Mouse (Mus musculus): ENCODE results near the gene En1. TPM values are rescaled to one million over a fixed set of nuclear protein-coding genes. Genes with fewer than 3 reads are reported as not detected.

En1 gene
- 0.58 and 0.91 TPM in 2 replicates for polyA plus RNA-seq (2012; ENCODE audit: insufficient read depth, insufficient read length, missing spikeins)

DNA sequence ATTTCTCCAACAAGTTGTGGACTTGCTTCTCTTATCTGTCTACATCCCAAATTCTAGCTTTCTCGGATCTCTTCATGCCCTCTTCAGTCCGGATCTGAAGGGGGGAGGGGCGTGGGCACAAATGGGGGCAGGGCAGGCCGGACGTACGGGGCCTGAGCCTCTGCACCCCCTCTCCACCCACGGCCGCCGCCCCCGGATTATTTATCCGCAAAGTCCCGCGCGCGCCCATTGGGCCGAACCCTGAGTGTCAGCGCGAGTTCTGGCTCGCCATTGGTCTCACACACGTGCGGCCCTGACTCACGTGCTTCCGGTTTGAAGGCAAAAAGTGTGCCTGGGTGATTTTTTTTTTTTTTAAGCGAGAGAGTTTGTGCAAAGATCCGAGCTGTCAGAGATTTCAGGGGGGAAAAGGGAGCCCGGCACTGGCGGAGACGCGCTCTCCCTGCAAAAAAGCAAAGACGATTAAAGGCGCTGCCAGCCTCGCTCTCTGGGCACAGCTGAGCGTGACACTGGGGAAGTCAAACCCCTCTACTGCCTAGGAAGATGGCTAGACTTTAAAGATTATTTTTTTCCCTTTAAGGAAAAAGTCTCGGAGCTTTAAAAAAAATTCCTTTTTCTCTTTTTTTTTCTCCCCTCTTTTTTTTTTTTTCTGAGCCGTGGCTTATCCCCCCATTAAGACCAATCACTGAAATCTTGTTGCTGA, at the start of gene En1:
TSS of gene En1 (plus strand) at position 388 of the 700 bp plus-strand sequence.
- Histone ChIP-seq H3K4me3 (ENCODE audit: insufficient read depth, low read depth, low read length) (peak within 1 kb of the TSS; percentile 58), H3K4me1 (ENCODE audit: control insufficient read depth, insufficient read depth, insufficient read length, low read length) (no peaks in the 10 kb centered on the region), H3K27ac (replicated peaks; ENCODE audit: low read depth, low read length) (no peak within 1 kb of the TSS)

DNA sequence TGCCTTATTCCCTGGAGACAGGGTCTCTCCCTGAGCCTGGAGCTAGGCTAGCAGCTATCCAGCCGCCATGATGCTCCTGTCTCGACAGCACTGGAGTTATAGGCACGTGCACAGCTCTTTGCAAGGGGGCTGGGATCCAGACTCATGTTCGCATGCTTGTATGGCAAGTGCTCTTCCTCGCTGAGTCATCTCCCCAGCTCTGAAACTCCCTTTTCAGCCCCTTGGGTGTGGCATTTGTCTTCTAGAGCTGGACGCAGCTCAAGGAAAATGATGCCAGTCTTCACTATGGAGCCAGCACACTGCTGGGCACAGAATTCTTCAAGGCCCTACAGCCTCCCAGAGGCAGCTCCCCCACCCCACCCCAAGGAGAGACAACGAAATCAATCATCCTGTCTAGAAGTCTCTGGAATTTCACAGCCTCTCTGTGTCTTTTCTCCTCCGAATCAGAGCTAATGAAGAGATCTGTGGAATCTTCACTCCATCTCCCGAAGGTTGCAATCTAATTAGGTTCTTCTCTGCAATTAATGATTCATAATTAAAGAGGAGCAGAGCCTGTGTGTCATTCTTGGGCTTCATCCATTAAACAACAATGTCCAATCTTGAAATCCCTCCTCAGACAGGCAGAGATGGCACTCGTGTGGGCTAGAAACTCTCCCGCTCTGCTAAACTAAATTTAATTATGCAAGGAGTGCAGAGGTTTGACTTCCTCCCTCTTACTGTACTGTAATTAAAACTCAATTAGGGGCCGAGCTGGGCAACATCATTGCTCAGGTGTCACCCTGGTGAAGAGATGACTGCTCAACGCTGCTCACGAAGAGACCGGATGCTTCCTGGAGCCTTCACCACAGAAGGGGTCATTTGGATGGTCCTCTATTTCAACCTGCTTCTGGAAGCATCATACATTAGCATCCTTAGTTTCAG, 45.0 kb upstream of the En1 start:
- no peaks in the 10 kb centered on the region for H3K4me1 ChIP-seq (ENCODE audit: control insufficient read depth, insufficient read depth, insufficient read length, low read length)
- no peak overlapping the region for H3K27ac ChIP-seq (replicated peaks; ENCODE audit: low read depth, low read length)

DNA sequence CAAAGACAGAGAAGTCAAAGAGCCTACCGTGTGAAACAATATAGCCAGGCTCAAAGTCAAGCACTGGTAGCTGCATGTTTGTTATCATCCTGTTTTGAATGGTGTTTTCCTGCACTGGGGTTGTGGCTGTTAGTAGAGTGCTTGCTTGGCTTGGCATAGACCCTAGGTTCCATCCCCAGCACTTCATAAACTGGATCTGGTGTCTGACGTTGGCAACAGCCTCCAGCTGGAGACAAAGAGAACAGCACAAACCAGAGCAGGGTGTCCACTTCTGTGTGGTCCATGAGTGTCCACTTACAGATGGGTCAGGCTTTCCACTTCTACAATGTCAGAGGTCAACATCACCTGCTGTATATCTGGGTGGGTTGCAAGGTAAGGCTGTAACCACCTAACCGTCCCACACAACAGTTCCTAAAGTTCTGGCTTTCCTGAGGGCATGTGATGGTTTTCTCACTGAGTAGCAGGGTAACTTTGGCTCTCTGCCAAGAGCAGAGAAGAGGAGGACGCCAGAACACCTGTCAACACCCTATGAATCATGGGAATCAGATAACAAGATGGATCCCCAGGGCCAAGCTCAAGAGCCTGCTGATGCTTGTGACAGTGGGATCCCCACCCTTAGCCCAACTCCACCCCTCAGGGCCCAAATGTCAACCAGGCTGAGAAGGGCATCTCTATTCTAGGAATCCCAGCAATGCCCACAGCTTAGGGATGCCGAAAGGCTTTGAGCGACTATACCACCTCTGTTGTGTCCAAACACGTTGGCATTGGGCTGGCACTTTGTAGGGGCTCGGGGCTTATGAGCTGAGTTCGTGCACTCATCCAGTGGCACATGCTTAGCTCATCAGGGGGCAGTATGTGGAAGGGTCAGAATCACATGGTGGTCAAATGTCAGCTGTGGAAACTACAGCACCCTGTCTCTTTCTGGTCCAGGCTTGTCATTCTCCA, 43.6 kb upstream of the En1 start:
- Histone ChIP-seq H3K4me3 (ENCODE audit: insufficient read depth, low read depth, low read length) (no peak overlapping the region), H3K27ac (replicated peaks; ENCODE audit: low read depth, low read length) (no peak overlapping the region), H3K4me1 (ENCODE audit: control insufficient read depth, insufficient read depth, insufficient read length, low read length) (no peaks in the 10 kb centered on the region)

More for the DNA sequence above, 45.0 kb upstream of the En1 start:
- no peak overlapping the region for H3K4me3 ChIP-seq (ENCODE audit: insufficient read depth, low read depth, low read length)

DNA sequence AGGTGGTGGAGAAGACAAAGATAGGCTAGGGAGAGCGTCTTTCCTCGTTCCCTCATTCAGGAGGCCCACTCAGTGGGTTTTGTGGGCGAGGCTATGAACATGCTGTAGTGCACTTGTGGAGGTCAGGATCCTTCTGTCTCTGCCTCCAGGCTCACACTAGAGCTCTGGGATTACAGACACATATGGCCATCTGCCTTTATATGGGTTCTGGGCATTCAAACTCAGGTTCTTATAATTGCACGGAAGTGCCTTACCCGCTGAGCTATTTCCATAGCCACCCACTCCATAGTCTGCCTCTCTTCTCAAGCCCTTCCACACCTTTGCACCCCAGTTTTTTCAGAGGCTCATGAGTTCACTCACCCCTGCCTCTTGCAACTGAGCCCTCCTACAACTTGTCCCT, 42.3 kb upstream of the En1 start:
- H3K27ac ChIP-seq (replicated peaks; ENCODE audit: low read depth, low read length), result no peak overlapping the region
- H3K4me1 ChIP-seq (ENCODE audit: control insufficient read depth, insufficient read depth, insufficient read length, low read length), result no peaks in the 10 kb centered on the region
- H3K4me3 ChIP-seq (ENCODE audit: insufficient read depth, low read depth, low read length), result no peak overlapping the region

DNA sequence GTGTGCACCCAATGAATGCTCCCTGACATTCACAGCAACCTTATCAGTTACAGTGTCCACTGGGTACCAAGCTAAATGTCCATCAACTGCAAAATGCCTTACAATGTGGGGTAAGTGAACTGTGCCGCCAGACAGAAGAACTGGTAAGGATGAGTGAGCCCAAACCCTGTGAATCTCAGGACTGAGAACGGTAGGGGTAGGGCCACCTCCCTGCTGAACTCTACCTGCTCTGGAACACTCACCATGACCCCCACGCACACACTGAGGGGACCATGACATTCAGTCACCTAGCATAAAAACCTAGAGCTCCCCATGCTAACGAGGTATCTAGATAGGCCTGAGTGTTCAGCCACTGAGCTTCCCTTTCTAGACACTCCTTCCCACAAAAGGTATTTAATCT, 20.9 kb upstream of the En1 start:
- H3K27ac ChIP-seq (replicated peaks; ENCODE audit: low read depth, low read length), result no peak overlapping the region
- no peaks in the 10 kb centered on the region for H3K4me1 ChIP-seq (ENCODE audit: control insufficient read depth, insufficient read depth, insufficient read length, low read length)
- H3K4me3 ChIP-seq (ENCODE audit: insufficient read depth, low read depth, low read length), result no peak overlapping the region

DNA sequence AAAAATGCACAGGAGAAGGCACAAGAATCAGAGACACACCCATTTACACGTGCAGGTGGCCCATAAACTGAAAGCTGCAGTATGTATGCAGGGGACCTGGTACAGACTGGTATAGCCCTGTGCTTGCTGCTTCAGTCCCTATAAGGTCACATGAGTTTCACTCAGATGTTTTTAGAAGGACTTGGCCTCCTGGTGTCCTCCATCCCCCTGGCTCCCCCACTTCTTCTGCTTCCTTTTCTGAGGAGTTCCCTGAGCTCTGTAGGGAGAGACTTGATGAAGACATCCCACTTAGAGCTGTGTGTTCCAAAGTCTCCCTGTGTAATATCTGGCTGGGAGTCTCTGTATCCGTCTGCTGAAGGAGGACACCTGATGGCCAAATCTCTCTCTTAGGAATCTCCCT, 16.7 kb upstream of the En1 start:
- H3K4me1 ChIP-seq (ENCODE audit: control insufficient read depth, insufficient read depth, insufficient read length, low read length), result no peaks in the 10 kb centered on the region
- H3K4me3 ChIP-seq (ENCODE audit: insufficient read depth, low read depth, low read length), result no peak overlapping the region
- H3K27ac ChIP-seq (replicated peaks; ENCODE audit: low read depth, low read length), result no peak overlapping the region

DNA sequence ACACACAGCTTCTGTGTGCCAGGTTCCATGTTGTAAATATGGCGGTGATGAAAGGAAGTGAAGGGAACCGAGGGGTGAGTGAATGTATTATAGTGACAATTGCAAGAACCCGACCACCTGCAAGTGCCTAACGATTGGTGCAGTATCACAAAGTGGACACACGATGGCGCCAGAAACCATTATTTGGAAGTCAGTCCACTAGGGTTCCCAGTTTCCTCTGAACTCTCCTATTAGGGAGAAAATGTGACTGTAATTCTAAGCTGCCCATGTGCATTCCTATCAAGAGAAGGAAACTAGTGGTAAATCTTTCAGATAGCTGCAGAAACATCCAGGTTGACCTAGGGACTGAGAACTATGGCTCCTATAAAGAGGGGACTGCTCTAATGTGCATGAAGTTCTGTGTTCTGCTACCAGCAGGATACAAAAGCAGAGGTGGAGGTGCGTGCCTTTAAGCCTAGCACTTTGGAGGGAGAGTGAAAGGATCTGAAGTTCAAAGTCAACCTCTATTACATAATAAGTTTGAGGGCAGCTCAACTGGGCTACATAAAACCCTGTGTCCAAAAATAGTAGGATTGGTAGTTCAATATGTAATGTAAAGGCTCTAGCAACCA, 15.6 kb upstream of the En1 start:
- Histone ChIP-seq H3K27ac (replicated peaks; ENCODE audit: low read depth, low read length) (no peak overlapping the region), H3K4me3 (ENCODE audit: insufficient read depth, low read depth, low read length) (no peak overlapping the region), H3K4me1 (ENCODE audit: control insufficient read depth, insufficient read depth, insufficient read length, low read length) (no peaks in the 10 kb centered on the region)

DNA sequence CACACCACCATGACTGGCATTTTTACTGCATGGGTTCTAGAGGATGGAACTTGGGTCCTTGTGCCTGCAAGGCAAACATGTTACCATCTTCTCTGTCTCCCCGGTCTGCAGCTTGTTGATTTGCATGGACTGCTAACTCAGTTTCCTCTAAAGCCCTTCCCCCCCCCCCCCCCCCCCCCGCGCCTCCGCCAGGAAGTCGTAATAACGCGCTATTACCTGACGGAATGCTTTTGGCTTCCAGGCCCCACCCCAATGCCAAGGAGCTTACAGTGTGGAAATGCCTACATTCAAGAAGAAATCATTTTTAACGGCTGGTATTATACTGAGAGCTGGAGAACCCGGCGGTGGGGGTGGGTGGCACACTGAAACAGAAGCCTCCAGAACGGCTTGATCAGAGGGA, 14.8 kb upstream of the En1 start:
- H3K4me1 ChIP-seq (ENCODE audit: control insufficient read depth, insufficient read depth, insufficient read length, low read length), result no peaks in the 10 kb centered on the region
- H3K4me3 ChIP-seq (ENCODE audit: insufficient read depth, low read depth, low read length), result no peak overlapping the region
- H3K27ac ChIP-seq (replicated peaks; ENCODE audit: low read depth, low read length), result no peak overlapping the region

DNA sequence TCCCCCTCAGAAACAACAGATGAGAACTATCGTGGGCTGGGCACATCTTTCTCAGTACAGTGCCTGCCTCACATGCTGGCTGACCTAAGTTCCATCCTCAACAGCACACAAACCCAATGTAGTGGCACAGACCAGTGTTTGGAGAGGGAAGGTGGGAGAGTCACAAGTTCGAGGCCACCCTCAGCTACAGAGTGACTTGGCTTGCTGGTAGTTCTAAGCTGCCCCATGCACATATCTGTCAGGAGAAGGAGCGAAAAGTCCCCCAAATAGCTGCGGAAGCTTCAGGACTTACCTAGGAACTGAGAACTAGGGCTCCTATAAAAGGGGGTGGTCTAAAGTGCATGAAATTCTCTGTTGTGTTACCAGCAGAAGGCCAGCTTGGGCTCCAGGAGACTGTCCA, 14.3 kb upstream of the En1 start:
- Histone ChIP-seq H3K27ac (replicated peaks; ENCODE audit: low read depth, low read length) (no peak overlapping the region), H3K4me3 (ENCODE audit: insufficient read depth, low read depth, low read length) (no peak overlapping the region), H3K4me1 (ENCODE audit: control insufficient read depth, insufficient read depth, insufficient read length, low read length) (no peaks in the 10 kb centered on the region)

DNA sequence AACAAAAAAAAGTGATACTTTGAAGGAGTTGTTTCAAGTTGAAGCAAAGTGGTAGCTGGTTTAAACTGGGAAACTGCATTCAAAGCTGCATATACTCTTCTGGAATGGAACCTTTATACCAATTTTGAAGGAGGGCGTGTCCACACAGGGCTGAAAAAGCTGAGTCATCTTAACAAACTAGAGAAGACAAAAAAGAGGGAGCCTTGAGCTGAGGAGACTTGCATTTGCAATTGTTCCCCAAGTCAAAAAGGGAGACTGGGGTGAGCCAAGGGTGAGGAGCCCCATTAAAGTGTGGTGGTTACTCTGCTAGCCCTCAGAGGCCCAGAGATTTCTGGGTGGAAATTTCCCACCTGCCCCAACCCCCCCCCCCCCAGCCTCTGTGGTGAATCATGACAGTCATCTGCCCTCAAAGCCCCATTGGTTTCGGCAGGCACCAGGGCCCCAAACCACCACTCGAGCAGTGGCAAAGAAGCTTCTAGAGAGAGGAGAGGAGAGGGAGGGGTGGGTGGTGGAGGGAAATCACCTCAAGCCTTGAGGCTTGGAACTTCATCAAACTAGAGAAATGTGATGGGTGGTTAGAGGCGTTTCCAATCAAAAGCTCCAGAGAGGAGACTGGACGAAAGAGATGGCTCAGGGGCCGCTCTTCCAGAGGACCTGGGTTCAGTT, 13.7 kb upstream of the En1 start:
- H3K4me1 ChIP-seq (ENCODE audit: control insufficient read depth, insufficient read depth, insufficient read length, low read length), result no peaks in the 10 kb centered on the region
- no peak overlapping the region for H3K27ac ChIP-seq (replicated peaks; ENCODE audit: low read depth, low read length)
- H3K4me3 ChIP-seq (ENCODE audit: insufficient read depth, low read depth, low read length), result no peak overlapping the region

DNA sequence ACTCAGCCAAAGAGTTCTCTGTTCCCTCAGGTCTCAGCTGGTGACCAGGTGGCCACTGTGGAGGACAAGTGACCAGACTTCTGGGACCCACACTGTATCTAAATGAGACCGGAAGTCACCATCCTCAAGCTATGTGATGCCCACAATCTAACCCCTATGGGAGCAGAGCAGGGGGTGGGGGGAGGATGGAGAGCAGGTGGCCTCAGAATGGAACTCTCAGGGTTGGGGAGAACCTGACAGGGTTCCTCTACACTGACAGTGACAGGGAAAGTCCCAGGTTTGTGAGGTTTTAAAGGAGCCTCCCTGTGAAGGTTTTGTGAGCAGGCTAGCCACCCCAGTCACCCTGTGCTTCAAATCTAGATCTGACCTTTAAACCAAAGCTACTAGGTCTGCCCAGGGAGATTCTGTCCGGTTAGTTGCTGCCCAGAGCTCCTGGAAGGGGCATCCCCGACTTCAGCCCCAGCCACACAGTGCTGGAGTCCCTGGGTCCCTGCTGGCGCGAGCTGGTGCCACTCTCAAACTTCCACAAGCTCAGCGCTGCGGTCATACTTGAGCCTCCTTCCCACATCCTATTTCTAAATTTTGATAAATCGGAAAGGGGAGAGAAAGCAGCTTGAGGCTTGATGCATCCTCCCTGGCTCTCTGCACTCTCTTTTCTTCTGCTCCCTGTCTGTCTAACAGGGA, 8.8 kb upstream of the En1 start:
- Histone ChIP-seq H3K4me1 (ENCODE audit: control insufficient read depth, insufficient read depth, insufficient read length, low read length) (no peaks in the 10 kb centered on the region), H3K4me3 (ENCODE audit: insufficient read depth, low read depth, low read length) (no peak overlapping the region), H3K27ac (replicated peaks; ENCODE audit: low read depth, low read length) (no peak overlapping the region)

DNA sequence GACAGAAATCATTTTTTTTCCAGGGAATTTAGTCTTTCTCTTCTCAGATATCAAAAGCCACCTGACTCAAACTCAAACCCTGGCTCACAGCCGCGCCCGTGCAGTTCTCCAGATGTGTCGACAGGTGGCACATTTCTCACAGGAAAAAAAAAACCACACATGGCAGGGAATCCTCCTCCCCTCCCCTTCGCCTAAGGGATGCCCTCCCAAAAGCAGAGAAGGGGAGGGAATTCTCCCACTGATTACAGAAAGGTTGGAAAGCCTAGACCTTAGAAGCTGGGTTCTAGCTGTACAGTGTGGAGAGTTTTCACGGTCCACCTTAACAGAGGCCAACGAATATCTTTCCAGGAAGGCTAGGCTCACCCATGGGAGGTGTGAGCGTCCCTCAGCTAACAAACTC, 7.6 kb upstream of the En1 start:
- Histone ChIP-seq H3K27ac (replicated peaks; ENCODE audit: low read depth, low read length) (no peak overlapping the region), H3K4me1 (ENCODE audit: control insufficient read depth, insufficient read depth, insufficient read length, low read length) (no peaks in the 10 kb centered on the region), H3K4me3 (ENCODE audit: insufficient read depth, low read depth, low read length) (no peak overlapping the region)

DNA sequence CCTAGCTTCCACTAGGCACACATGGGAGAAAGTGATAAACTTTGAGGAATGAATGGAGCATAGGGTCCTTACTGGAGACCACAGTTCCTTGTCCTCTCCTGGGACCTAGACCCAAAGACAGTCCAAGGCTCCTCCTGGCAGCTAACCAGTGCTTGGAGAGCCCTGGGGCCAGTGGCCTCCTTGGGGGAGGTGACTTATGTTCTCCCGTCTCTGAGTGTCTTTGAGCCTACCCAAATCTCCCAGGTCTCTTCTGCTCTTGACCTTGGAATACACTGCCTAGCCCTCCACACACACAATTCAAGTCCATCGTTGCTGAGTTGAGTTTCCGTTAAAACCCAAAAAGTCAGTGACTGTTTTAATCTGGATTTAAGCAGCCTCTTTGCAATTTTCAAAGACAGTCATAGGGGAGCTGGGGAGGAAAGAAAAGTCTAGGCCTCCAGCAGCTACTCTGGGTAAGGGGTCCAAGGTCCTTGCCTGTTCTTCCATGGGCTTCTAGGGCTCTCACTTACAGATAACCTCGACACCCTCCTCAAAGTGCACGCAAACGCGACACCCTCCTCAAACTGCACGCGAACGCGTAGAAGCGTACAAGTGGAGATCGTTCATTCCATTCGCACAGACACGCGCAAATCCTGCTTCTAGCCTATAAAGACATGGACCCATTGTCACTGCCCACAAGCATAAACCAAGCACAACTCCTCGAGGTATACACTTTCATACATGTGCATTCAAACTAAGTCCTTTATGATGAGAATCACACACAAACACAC, 6.6 kb upstream of the En1 start:
- Histone ChIP-seq H3K27ac (replicated peaks; ENCODE audit: low read depth, low read length) (no peak overlapping the region), H3K4me1 (ENCODE audit: control insufficient read depth, insufficient read depth, insufficient read length, low read length) (no peaks in the 10 kb centered on the region), H3K4me3 (ENCODE audit: insufficient read depth, low read depth, low read length) (no peak overlapping the region)
